ENCODE assay signal across 8 mouse cellular contexts in genomic region chr17:28874825-28875224, GRCm38 (mm10). TPM values are rescaled to one million over a fixed set of nuclear protein-coding genes. Genes with fewer than 3 reads are reported as not detected.
DNase-seq lines count a peak whose midpoint lies in the region; ATAC-seq and TF ChIP-seq lines count a peak whose summit lies in the region.

No protein-coding gene starts in this region.

- H3K4me3 ChIP-seq in layer of hippocampus, adult 2 months, result 0 out of 2 replicates have a peak overlapping the region, but pooled peaks have one; percentile 3
- no peak overlapping the region for H3K4me3 ChIP-seq in forebrain, embryonic 11.5 days (ENCODE audit: low read depth, low read length)
- no peak overlapping the region for H3K4me3 ChIP-seq in hindbrain, embryonic 13.5 days

- no peaks in the 10 kb centered on the region for H3K4me1 ChIP-seq in forebrain, embryonic 11.5 days (replicated peaks; ENCODE audit: control insufficient read depth, insufficient read depth, low read length)
- H3K4me1 ChIP-seq in hindbrain, embryonic 13.5 days (replicated peaks), result peaks cover 11% of the 10 kb centered on the region

- no peaks in the 10 kb centered on the region for H3K27me3 ChIP-seq in forebrain, embryonic 11.5 days (ENCODE audit: control insufficient read depth, insufficient read depth, low read length)
- 0 out of 2 replicates have a peak, but pooled peaks cover 11% of the 10 kb centered on the region for H3K27me3 ChIP-seq in hindbrain, embryonic 13.5 days

- H3K4me2 ChIP-seq in forebrain, embryonic 11.5 days (ENCODE audit: low read depth, low read length, severe bottlenecking), result no peak overlapping the region
- no peak overlapping the region for H3K4me2 ChIP-seq in hindbrain, embryonic 13.5 days

- H3K9me3 ChIP-seq in forebrain, embryonic 11.5 days (ENCODE audit: control insufficient read depth, low read length), result no peaks in the 10 kb centered on the region
- H3K9me3 ChIP-seq in hindbrain, embryonic 13.5 days, result no peaks in the 10 kb centered on the region

- peak in 1 of 2 experiments; percentile 22 for DNase-seq in layer of hippocampus, adult 2 months (ENCODE audit: low spot score in 2 of 2)
- DNase-seq in layer of hippocampus, postnatal 14 days (ENCODE audit: low spot score in 2 of 2), result no peak
- DNase-seq in adrenal gland, postnatal 4 days (ENCODE audit: low spot score in 2 of 2), result peak; percentile 22 to 43
- peak; percentile 50 to 76 for DNase-seq in heart, postnatal 14 days
- DNase-seq in ovary, postnatal 14 days (ENCODE audit: low spot score), result peak; percentile 47
- DNase-seq in thymus, postnatal 14 days, result no peak
- DNase-seq in forebrain, embryonic 11.5 days (ENCODE audit: low spot score), result no peak

- H3K36me3 ChIP-seq in forebrain, embryonic 11.5 days (ENCODE audit: control insufficient read depth, insufficient read depth, low read length), result no peaks in the 10 kb centered on the region
- H3K36me3 ChIP-seq in hindbrain, embryonic 13.5 days, result no peaks in the 10 kb centered on the region

- intact Hi-C loops in heart, postnatal 14 days (cut with DNase I), result loop anchor here (5.0 kb wide), 1 partner anchor 183 kb away; the partner anchor contains the start of genes Mapk14 and Slc26a8

- 84% methylated on average over 7 of the region's 7 CpGs for WGBS in forebrain, embryonic 11.5 days
- WGBS in hindbrain, embryonic 13.5 days, result 79% methylated on average over 7 of the region's 7 CpGs

- ATAC-seq in forebrain, embryonic 11.5 days (replicated peaks; ENCODE audit: low FRiP score), result no peak
- ATAC-seq in hindbrain, embryonic 13.5 days (ENCODE audit: low FRiP score), result no peak

- no peak overlapping the region for H3K9ac ChIP-seq in forebrain, embryonic 11.5 days (ENCODE audit: low read length)
- H3K9ac ChIP-seq in hindbrain, embryonic 13.5 days, result no peak overlapping the region

- H3K27ac ChIP-seq in layer of hippocampus, adult 2 months, result peak overlapping the region; percentile 97
- H3K27ac ChIP-seq in forebrain, embryonic 11.5 days (ENCODE audit: low read depth, low read length), result no peak overlapping the region
- H3K27ac ChIP-seq in hindbrain, embryonic 13.5 days, result no peak overlapping the region

- TF ChIP-seq CTCF in layer of hippocampus, adult 2 months (conservative IDR thresholded peaks at IDR 0.05), result no peak

RNA-seq across cellular contexts. Expression of gene Pnpla1, which starts 16.6 kb away (rescaled TPM):
- total RNA-seq in layer of hippocampus, adult 2 months (2021), result under 1 TPM; 0.49 to 0.56 TPM
- under 1 TPM; 0.18 to 0.26 TPM for total RNA-seq in layer of hippocampus, postnatal 14 days (2021)
- total RNA-seq in adrenal gland, postnatal 4 days (2021), result under 1 TPM; 0.06 to 0.11 TPM
- not detected for total RNA-seq in heart, postnatal 14 days (2021)
- not detected in 2 replicates for polyA plus RNA-seq in forebrain, embryonic 11.5 days (2014; fragmentation: Nextera tagmentation; extraction: Ambion mirVana)
- 0.08 TPM in 1 of 2 replicates, not detected in the other for polyA plus RNA-seq in hindbrain, embryonic 13.5 days (2015; fragmentation: Nextera tagmentation; extraction: Ambion mirVana)

RNA-seq across cellular contexts. Expression of gene 4930539E08Rik, which starts 40.3 kb away (rescaled TPM):
- total RNA-seq in layer of hippocampus, adult 2 months (2021), result 1 to 10 TPM; 4.0 to 4.1 TPM
- 1 to 10 TPM; 3.2 to 3.8 TPM for total RNA-seq in layer of hippocampus, postnatal 14 days (2021)
- under 1 TPM; 0.11 TPM for total RNA-seq in adrenal gland, postnatal 4 days (2021)
- total RNA-seq in heart, postnatal 14 days (2021), result under 1 TPM; 0.07 TPM
- polyA plus RNA-seq in forebrain, embryonic 11.5 days (2014; fragmentation: Nextera tagmentation; extraction: Ambion mirVana), result 0.16 and 0.19 TPM in 2 replicates
- 0.31 and 0.57 TPM in 2 replicates for polyA plus RNA-seq in hindbrain, embryonic 13.5 days (2015; fragmentation: Nextera tagmentation; extraction: Ambion mirVana)

Comparison
In these comparisons a context has a peak if more than half of its experiments do, and no peak if none do; other contexts are left out.
1. DNase-seq: peak in adrenal gland, postnatal 4 days (2 of 2), heart, postnatal 14 days (2 of 2) and ovary, postnatal 14 days (single experiment); none in layer of hippocampus, postnatal 14 days (0 of 2), thymus, postnatal 14 days (single experiment) and forebrain, embryonic 11.5 days (single experiment).